Mouse (Mus musculus) midbrain, embryonic 11.5 days (tissue): Measurements from ENCODE around the gene Mtf2. TPM values are rescaled to one million over a fixed set of nuclear protein-coding genes. Genes with fewer than 3 reads are reported as not detected.
"Not testable (repeated sequence)": the region's sequence is repeated elsewhere in the genome, so short reads cannot be mapped to it uniquely, and the experiment has no call there.

Experiments
- ATAC-seq: fragments of 200-750 bp; cut with Nextera tagmentation; 2 replicates; pipeline ENCODE4 v1.8.0; 2017; ENCODE audit warnings: moderate TSS enrichment, moderate library complexity; ENCODE audit not compliant: low FRiP score
- DNase-seq: peaks from one replicate; pipeline ENCODE4 v3.0.0; 2015; ENCODE audit warnings: low spot score; ENCODE audit errors: missing footprints
- H3K27ac ChIP-seq: fragments of 300-500 bp; sonication (generic); 2 replicates; pipeline ENCODE4 v1.5.1; 2014; ENCODE audit warnings: low read depth, low read length
- H3K27me3 ChIP-seq: fragments of 300-500 bp; sonication (generic); 2 replicates; pipeline ENCODE4 v1.6.1; 2014; ENCODE audit warnings: mild to moderate bottlenecking, low read length, moderate library complexity, mixed read lengths; ENCODE audit not compliant: control insufficient read depth, insufficient read depth
- H3K36me3 ChIP-seq: fragments of 300-500 bp; sonication (generic); 2 replicates; pipeline ENCODE4 v1.6.1; 2014; ENCODE audit warnings: mild to moderate bottlenecking, low read length, moderate library complexity, mixed read lengths; ENCODE audit not compliant: control insufficient read depth, insufficient read depth
- H3K4me1 ChIP-seq: fragments of 300-500 bp; sonication (generic); 2 replicates; pipeline ENCODE4 v1.6.1; 2014; ENCODE audit warnings: low read length; ENCODE audit not compliant: control insufficient read depth, insufficient read depth
- H3K4me2 ChIP-seq: fragments of 300-500 bp; sonication (generic); 2 replicates; pipeline ENCODE4 v1.6.1; 2014; ENCODE audit warnings: mild to moderate bottlenecking, moderate library complexity
- H3K4me3 ChIP-seq: fragments of 300-500 bp; sonication (generic); 2 replicates; pipeline ENCODE4 v1.5.1; 2014; ENCODE audit warnings: low read depth, low read length
- H3K9ac ChIP-seq: fragments of 300-500 bp; sonication (generic); 2 replicates; pipeline ENCODE4 v1.6.1; 2014; ENCODE audit warnings: low read length
- H3K9me3 ChIP-seq: fragments of 300-500 bp; sonication (generic); 2 replicates; pipeline ENCODE4 v1.6.1; 2016; ENCODE audit warnings: low read length; ENCODE audit not compliant: control insufficient read depth
- WGBS: fragments of 180-500 bp; shearing (Covaris S2); extraction: QIAGEN DNeasy Blood & Tissue Kit; methylation state at CpG from one replicate; pipeline ENCODE4 v1.1.7; 2014; 5-methylcytosine and 5-hydroxymethylcytosine counted together
- polyA plus RNA-seq: library from polyadenylated mRNA; unstranded; fragments of >200 nt; fragmentation: Nextera tagmentation; extraction: Ambion mirVana; gene quantifications from 2 replicates; pipeline ENCODE4 v1.2.1, GENCODE M21; 2014

Mtf2 gene
- polyA plus RNA-seq, 1 experiment from 2014 or later, result 124 TPM

DNA sequence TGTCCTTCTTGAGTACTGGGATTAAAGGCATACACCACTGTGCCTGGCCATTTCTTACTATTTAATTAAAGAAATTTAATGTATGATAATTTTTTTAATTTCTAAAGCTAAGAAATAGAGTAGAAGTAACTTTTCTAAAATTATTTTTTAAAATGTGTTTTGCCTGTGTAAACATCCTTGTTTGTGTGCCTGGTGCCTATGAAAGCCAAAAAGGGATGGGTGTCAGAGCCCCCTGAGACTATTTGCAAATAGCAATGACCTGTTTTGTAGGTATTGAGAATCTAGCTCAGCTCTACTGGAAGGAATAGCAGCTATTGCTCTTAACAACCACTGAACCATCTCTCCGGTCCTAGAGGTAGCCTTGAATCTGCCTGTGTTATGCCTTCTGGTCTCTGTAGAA lies 6.8 kb downstream of the Mtf2 start:
- Histone ChIP-seq H3K27me3 (no peaks in the 10 kb centered on the region), H3K9ac (no peak overlapping the region), H3K4me3 (no peak overlapping the region), H3K27ac (no peak overlapping the region), H3K4me1 (peaks cover under 1% of the 10 kb centered on the region; the same call in 1 of the 2 replicates), H3K9me3 (no peaks in the 10 kb centered on the region), H3K36me3 (peaks cover 28% of the 10 kb centered on the region), H3K4me2 (no peak overlapping the region)
- DNase-seq (peak; percentile 51), ATAC-seq (no peak)
- 94% methylated on average over 1 of the region's 1 CpGs for WGBS

DNA sequence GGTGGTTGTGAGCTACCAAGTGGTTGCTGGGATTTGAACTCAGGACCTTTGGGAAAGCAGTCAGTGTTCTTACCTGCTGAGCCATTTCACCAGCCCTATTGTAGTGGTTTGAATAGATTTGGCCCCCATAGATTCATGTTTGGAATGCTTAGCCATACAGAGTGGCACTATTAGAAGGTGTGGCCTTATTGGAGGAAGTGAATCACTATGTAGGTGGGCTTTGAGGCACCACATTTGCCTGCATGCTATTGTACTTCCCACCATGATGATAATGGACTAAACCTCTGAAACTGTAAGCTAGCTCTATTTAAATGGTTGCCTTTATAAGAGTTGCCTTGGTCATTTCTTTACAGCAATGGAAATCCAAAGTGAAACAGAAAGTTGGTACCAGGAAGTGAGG lies 10.8 kb downstream of the Mtf2 start:
- Histone ChIP-seq H3K4me2 (no peak overlapping the region), H3K9ac (no peak overlapping the region), H3K36me3 (peaks cover 16% of the 10 kb centered on the region), H3K27ac (no peak overlapping the region), H3K4me1 (no peaks in the 10 kb centered on the region), H3K27me3 (no peaks in the 10 kb centered on the region), H3K9me3 (no peaks in the 10 kb centered on the region), H3K4me3 (no peak overlapping the region)
- ATAC-seq, result no peak
- DNase-seq, result no peak

DNA sequence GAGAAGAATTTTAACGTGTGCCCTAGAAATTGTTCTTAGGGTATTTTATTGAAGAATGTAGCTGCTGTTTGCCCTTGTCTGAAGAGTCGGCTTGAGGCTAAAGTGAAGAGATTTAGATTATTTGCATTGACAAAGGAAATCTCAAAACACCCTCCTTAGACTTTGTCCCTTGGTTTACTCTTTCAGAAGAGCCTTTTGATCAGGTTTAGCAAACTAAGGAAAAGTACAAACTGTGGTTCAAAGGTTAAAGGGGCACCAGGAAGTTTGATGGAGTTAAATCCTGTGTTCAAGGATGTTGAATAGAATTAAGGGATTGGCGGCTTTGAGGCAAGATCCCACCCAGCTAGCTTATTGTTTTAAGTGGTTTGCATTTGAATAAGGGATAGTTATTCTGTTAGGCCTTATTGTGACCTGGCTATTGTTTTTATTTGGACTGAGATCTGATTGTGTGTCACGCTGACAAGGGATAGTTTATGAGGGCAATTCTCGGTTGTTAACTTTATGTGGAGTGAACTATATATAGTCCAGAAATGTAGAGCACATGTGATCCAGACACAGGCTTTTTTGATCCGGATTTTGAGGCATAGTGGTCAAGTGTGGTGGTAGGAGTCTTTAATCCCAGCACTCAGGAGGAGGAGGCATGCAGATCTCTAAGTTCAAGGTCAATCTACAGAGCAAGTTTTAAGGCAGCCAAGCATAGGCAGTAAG lies 11.5 kb downstream of the Mtf2 start:
- ATAC-seq, result no peak
- WGBS, result 43% methylated on average over 6 of the region's 6 CpGs

DNA sequence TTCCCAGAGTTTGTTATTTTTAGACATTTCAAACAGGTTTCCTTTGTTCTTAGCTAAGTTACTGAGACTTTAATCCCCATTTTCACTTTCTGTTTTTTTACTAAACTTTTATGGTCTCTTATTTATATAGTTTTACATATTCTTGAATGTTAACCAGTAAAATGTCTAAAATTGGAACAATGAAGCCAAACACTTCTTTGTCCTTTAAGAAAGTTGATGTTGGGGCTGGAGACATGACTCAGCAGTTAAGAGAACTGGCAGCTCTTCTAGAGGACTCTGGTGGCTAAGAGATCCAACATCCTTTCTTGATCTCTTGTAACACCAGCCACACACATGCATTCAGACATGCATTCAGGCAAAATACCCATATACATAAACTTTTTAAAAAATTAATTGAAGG lies 14.1 kb downstream of the Mtf2 start:
- DNase-seq, result no peak
- no peak overlapping the region for H3K9ac ChIP-seq
- ATAC-seq, result no peak
- H3K36me3 ChIP-seq, result peaks cover 14% of the 10 kb centered on the region
- no peak overlapping the region for H3K4me2 ChIP-seq
- no peak overlapping the region for H3K4me3 ChIP-seq
- no peaks in the 10 kb centered on the region for H3K4me1 ChIP-seq
- H3K27me3 ChIP-seq, result no peaks in the 10 kb centered on the region
- H3K27ac ChIP-seq, result no peak overlapping the region
- no peaks in the 10 kb centered on the region for H3K9me3 ChIP-seq

More for the DNA sequence above, 11.5 kb downstream of the Mtf2 start:
- Histone ChIP-seq H3K27me3 (no peaks in the 10 kb centered on the region), H3K4me1 (no peaks in the 10 kb centered on the region), H3K27ac (no peak overlapping the region), H3K9ac (no peak overlapping the region), H3K36me3 (peaks cover 17% of the 10 kb centered on the region), H3K4me2 (no peak overlapping the region), H3K4me3 (no peak overlapping the region), H3K9me3 (no peaks in the 10 kb centered on the region)
- DNase-seq, result peak; percentile 28

DNA sequence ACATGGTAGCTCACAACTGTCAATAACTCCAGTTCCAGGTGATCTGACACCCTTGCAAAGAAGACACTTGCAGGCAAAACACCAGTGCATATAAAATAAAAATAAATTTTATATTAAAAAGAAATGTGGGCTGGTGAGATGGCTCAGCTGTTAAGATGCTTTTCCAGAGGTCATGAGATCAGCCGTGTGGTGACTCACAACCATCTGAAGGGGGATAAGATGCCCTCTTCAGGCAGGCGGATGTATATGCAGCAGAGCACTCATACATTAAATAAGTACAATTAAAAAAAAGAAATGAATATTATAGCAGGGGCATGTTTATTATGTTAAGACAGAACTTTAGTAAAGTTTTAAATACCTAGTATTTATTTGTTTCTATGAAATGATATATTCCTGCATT lies 16.9 kb downstream of the Mtf2 start:
- no peak overlapping the region for H3K9ac ChIP-seq
- WGBS, result 37% methylated on average over 2 of the region's 2 CpGs
- H3K4me3 ChIP-seq, result no peak overlapping the region
- H3K27ac ChIP-seq, result no peak overlapping the region
- H3K4me2 ChIP-seq, result no peak overlapping the region
- ATAC-seq, result no peak
- no peak for DNase-seq
- no peaks in the 10 kb centered on the region for H3K9me3 ChIP-seq
- H3K4me1 ChIP-seq, result no peaks in the 10 kb centered on the region
- H3K27me3 ChIP-seq, result no peaks in the 10 kb centered on the region
- H3K36me3 ChIP-seq, result peaks cover 11% of the 10 kb centered on the region; the same call in 1 of the 2 replicates

DNA sequence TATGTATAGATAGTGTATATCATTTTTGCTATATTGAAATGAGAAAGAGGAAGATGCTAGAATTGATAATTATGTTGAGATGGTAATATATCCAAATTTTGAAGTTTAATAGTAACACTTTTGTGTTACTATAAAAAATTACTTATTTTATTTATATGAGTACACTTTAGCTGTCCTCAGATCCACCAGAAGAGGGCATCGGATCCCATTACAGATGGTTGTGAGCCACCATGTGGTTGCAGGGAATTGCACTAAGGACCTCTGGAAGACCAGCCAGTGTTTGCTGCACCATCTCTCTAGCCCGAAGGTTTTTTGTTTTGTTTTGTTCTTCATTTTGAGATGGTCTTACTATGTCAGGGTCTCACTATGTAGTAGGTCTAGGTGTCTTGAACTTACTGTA lies 20.0 kb downstream of the Mtf2 start:
- no peaks in the 10 kb centered on the region for H3K27me3 ChIP-seq
- ATAC-seq (no peak), DNase-seq (no peak)
- H3K9me3 ChIP-seq, result no peaks in the 10 kb centered on the region
- H3K36me3 ChIP-seq, result peaks cover 14% of the 10 kb centered on the region
- no peaks in the 10 kb centered on the region for H3K4me1 ChIP-seq
- WGBS, result 89% methylated on average over 2 of the region's 2 CpGs
- H3K9ac ChIP-seq, result no peak overlapping the region
- no peak overlapping the region for H3K4me3 ChIP-seq
- H3K27ac ChIP-seq, result no peak overlapping the region
- no peak overlapping the region for H3K4me2 ChIP-seq

DNA sequence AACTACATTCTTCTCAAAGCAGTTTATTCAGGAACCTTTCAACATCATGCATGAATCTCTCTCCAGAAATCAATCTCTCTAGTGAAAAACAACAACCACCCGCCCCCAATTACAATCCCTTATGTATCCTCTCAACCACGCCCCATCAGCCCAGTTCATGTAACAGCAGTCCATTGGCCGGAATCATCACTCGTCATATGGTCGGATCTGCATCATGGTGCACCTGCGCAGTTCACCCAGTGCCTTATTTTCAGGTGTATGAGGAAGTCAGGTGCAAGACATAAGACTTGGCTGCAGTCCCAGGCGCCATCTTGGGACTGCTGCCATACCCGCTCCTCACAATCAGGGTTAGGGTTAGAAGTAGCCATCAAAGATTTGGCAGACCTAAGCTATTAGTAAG lies 27.3 kb downstream of the Mtf2 start:
- not testable (repeated sequence) for H3K4me2 ChIP-seq, H3K9me3 ChIP-seq, H3K9ac ChIP-seq, ATAC-seq, DNase-seq, H3K27ac ChIP-seq, H3K4me1 ChIP-seq, H3K4me3 ChIP-seq, H3K27me3 ChIP-seq
- WGBS, result 97% methylated on average over 8 of the region's 8 CpGs
- peaks cover 18% of the 10 kb centered on the region for H3K36me3 ChIP-seq

DNA sequence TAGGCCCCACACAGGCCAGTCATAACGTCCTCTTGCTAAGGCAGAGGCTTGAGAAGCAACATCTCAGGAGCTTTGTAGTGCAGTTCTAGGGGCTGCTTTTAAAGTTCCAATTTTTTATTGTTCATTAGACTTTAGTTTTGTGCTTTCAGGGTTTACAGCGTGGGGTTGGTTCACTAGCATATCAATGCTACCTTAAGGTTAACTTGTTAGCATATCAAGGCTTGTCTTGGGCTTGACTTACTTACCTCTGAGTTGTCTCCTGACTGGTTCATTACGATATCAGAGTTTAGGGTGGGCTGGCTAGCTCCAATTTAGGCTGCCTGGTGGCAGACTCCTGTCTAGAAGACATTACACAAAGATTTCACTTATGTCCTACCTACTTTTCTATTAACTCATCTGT lies 32.2 kb downstream of the Mtf2 start:
- Histone ChIP-seq H3K4me3 (no peak overlapping the region), H3K4me2 (no peak overlapping the region), H3K4me1 (no peaks in the 10 kb centered on the region), H3K36me3 (peaks cover 9% of the 10 kb centered on the region; the same call in 1 of the 2 replicates), H3K27ac (no peak overlapping the region), H3K9ac (no peak overlapping the region), H3K27me3 (no peaks in the 10 kb centered on the region), H3K9me3 (no peaks in the 10 kb centered on the region)
- WGBS, result 93% methylated on average over 3 of the region's 3 CpGs
- no peak for DNase-seq
- no peak for ATAC-seq

DNA sequence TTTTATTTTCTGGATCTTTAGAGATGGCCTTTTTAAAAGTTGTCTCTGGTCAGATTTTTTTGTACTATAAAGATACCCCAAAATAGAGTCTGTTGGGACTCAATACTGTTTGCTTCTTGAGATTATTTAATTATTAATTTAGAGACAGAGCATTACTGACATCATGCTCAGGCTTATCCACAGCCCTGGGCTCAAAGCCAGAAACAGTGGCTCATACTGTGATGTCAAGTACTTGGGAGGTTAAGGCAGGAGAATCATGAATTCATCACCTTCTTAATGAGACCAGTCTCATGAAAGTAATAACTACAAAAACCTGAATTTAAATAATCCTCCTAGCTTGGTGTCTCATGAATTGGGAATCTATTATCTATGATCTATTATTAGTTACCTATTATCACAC lies 34.7 kb downstream of the Mtf2 start:
- no peaks in the 10 kb centered on the region for H3K27me3 ChIP-seq
- peaks cover 11% of the 10 kb centered on the region; the same call in 1 of the 2 replicates for H3K36me3 ChIP-seq
- no peak overlapping the region for H3K9ac ChIP-seq
- H3K4me2 ChIP-seq, result no peak overlapping the region
- no peak overlapping the region for H3K27ac ChIP-seq
- H3K4me1 ChIP-seq, result no peaks in the 10 kb centered on the region
- H3K9me3 ChIP-seq, result no peaks in the 10 kb centered on the region
- ATAC-seq (no peak), DNase-seq (no peak)
- H3K4me3 ChIP-seq, result no peak overlapping the region
